Mouse (Mus musculus) ES-E14 (cell line): Measurements from ENCODE around the gene Mitd1. TPM values are rescaled to one million over a fixed set of nuclear protein-coding genes. Genes with fewer than 3 reads are reported as not detected.

Experiments used
- DNase-seq: peaks from one replicate; pipeline ENCODE4 v3.0.0-alpha.2; 2013; ENCODE audit warnings: low read depth, low spot score
- H3K27ac ChIP-seq: 2 replicates; pipeline ENCODE4 v1.5.1; 2012; ENCODE audit warnings: low read depth, mild to moderate bottlenecking, low read length, moderate library complexity, mixed read lengths; ENCODE audit not compliant: poor library complexity, insufficient read depth, severe bottlenecking
- H3K36me3 ChIP-seq: 2 replicates; pipeline ENCODE4 v1.6.1; 2012; ENCODE audit warnings: mild to moderate bottlenecking, low read length, moderate library complexity, mixed read lengths; ENCODE audit not compliant: control insufficient read depth, poor library complexity, insufficient read depth, severe bottlenecking
- H3K4me1 ChIP-seq, 2 experiments: fragments of 150-350 bp in 1 of 2; sonication (generic) in 1 of 2; 2 replicates each; pipeline ENCODE4 v1.6.1; 2012; ENCODE audit warnings: low read length in 2 of 2, mild to moderate bottlenecking in 1 of 2, mixed read lengths in 1 of 2; ENCODE audit not compliant: control insufficient read depth in 2 of 2, insufficient read depth in 2 of 2, poor library complexity in 1 of 2
- H3K4me3 ChIP-seq, 2 experiments: fragments of 150-350 bp in 1 of 2; sonication (generic) in 1 of 2; 2 replicates each; pipeline ENCODE4 v1.5.1; 2012; ENCODE audit warnings: low read length in 2 of 2, low read depth in 1 of 2, mild to moderate bottlenecking in 1 of 2, mixed read lengths in 1 of 2; ENCODE audit not compliant: insufficient read depth in 1 of 2, poor library complexity in 1 of 2, severe bottlenecking in 1 of 2
- H3K9ac ChIP-seq: 2 replicates; pipeline ENCODE4 v1.6.1; 2012; ENCODE audit warnings: low read depth, mild to moderate bottlenecking, low read length, mixed read lengths; ENCODE audit not compliant: poor library complexity, insufficient read depth, severe bottlenecking
- H3K9me3 ChIP-seq: fragments of 150-350 bp; sonication (generic); 2 replicates; pipeline ENCODE4 v1.6.1; 2012; ENCODE audit warnings: low read depth, mild to moderate bottlenecking, low read length; ENCODE audit not compliant: control insufficient read depth, insufficient read depth
- CHD2 ChIP-seq: IDR thresholded peaks from 2 replicates; pipeline ENCODE4 v1.6.1; 2014; ENCODE audit warnings: mild to moderate bottlenecking, low read depth, low read length, inconsistent platforms
- HCFC1 ChIP-seq: IDR thresholded peaks from 2 replicates; pipeline ENCODE4 v1.6.1; 2012; ENCODE audit warnings: low read length, inconsistent platforms, borderline replicate concordance; ENCODE audit not compliant: insufficient read depth
- MAFK ChIP-seq: IDR thresholded peaks from 2 replicates; pipeline ENCODE4 v1.6.1; 2014; ENCODE audit warnings: mild to moderate bottlenecking, low read depth, low read length, inconsistent platforms; ENCODE audit not compliant: insufficient read depth
- ZC3H11A ChIP-seq: IDR thresholded peaks from 2 replicates; pipeline ENCODE4 v1.6.1; 2012; ENCODE audit warnings: low read depth, mild to moderate bottlenecking, inconsistent platforms, low read length, borderline replicate concordance
- ZNF384 ChIP-seq: IDR thresholded peaks from 2 replicates; pipeline ENCODE4 v1.6.1; 2012; ENCODE audit warnings: low read depth, low read length, inconsistent platforms
- in situ Hi-C, 2 experiments: fragments of 600-800 bp; cut with MboI; formaldehyde crosslinking; loops; one replicate each; pipeline ENCODE4 v1.15.1; 2025; ENCODE audit warnings: low sequenced_read_pairs in 2 of 2, inconsistent platforms in 1 of 2; ENCODE audit not compliant: unreplicated experiment in 2 of 2
- total RNA-seq: library from RNA; depleted of rRNA; stranded (reverse); fragments of 300-350 nt; gene quantifications from 2 replicates; pipeline ENCODE4 v1.2.3, GENCODE M21; 2012

Gene Mitd1
- total RNA-seq, 1 experiment = 21.0 TPM

GRCm38 (mm10) chr1:37872131-37873067, 17.8 kb downstream of the Mitd1 start:
- H3K9me3 ChIP-seq = no peaks in the 10 kb centered on the region
- peaks cover 0 to 3% of the 10 kb centered on the region in 2 experiments; a peak in 1 of 4 replicates for H3K4me1 ChIP-seq
- H3K9ac ChIP-seq = peak overlapping the region; percentile 60
- DNase-seq = peak; percentile 77
- in situ Hi-C loops = loop anchor here in 1 of 2 experiments (25.0 kb wide), 1 partner anchor 185 kb away; no protein-coding TSS in a partner anchor
- peak overlapping the region; percentile 68 to 76 for H3K4me3 ChIP-seq
- TF ChIP-seq ZNF384 = no peak
- no peak for TF ChIP-seq HCFC1
- TF ChIP-seq ZC3H11A = no peak
- no peak for TF ChIP-seq MAFK
- TF ChIP-seq CHD2 = no peak
- peaks cover 10% of the 10 kb centered on the region for H3K36me3 ChIP-seq
- no peak overlapping the region for H3K27ac ChIP-seq

- peak within 1 kb of the TSS; percentile 68 to 76 for H3K4me3 ChIP-seq
- H3K36me3 ChIP-seq = peaks cover 10% of the 10 kb centered on the region
- peaks cover 0 to 3% of the 10 kb centered on the region in 2 experiments; a peak in 1 of 4 replicates for H3K4me1 ChIP-seq
- DNase-seq = no peak
- no peaks in the 10 kb centered on the region for H3K9me3 ChIP-seq
- in situ Hi-C loops = loop anchor here in 1 of 2 experiments (25.0 kb wide), 1 partner anchor 184 kb away; no protein-coding TSS in a partner anchor
- TF ChIP-seq CHD2 (no peak), ZC3H11A (no peak), HCFC1 (no peak), ZNF384 (no peak), MAFK (no peak)
- peak within 1 kb of the TSS; percentile 60 for H3K9ac ChIP-seq
- H3K27ac ChIP-seq = no peak within 1 kb of the TSS
Observed at GRCm38 (mm10) chr1:37871704-37872103, 18.5 kb downstream of the Mitd1 start, which contains the start of gene Lipt1. TSS of gene Lipt1 (plus strand) at chr1:37871738.

- in situ Hi-C loops = loop anchor here in 1 of 2 experiments (25.0 kb wide), 1 partner anchor 182 kb away; no protein-coding TSS in a partner anchor
- no peaks in the 10 kb centered on the region for H3K36me3 ChIP-seq
Observed at GRCm38 (mm10) chr1:37869362-37869761, 20.8 kb downstream of the Mitd1 start.

GRCm38 (mm10) chr1:37868640-37869039, 21.6 kb downstream of the Mitd1 start:
- peaks cover 0 to 6% of the 10 kb centered on the region in 2 experiments; a peak in 2 of 4 replicates for H3K4me1 ChIP-seq
- no peak overlapping the region for H3K27ac ChIP-seq
- no peaks in the 10 kb centered on the region for H3K9me3 ChIP-seq
- in situ Hi-C loops = loop anchor here in 1 of 2 experiments (25.0 kb wide), 1 partner anchor 181 kb away; no protein-coding TSS in a partner anchor
- TF ChIP-seq ZNF384 (no peak), HCFC1 (no peak), CHD2 (no peak), ZC3H11A (no peak), MAFK (no peak)
- no peak overlapping the region for H3K9ac ChIP-seq
- no peaks in the 10 kb centered on the region for H3K36me3 ChIP-seq
- no peak for DNase-seq
- H3K4me3 ChIP-seq = no peak overlapping the region

More at GRCm38 (mm10) chr1:37869362-37869761, 20.8 kb downstream of the Mitd1 start:
- no peak overlapping the region for H3K27ac ChIP-seq
- H3K4me1 ChIP-seq = peaks cover 0 to 3% of the 10 kb centered on the region in 2 experiments; a peak in 1 of 4 replicates
- H3K9me3 ChIP-seq = no peaks in the 10 kb centered on the region
- DNase-seq = no peak
- H3K9ac ChIP-seq = no peak overlapping the region
- no peak overlapping the region for H3K4me3 ChIP-seq
- TF ChIP-seq ZC3H11A = no peak
- no peak for TF ChIP-seq HCFC1
- no peak for TF ChIP-seq CHD2
- no peak for TF ChIP-seq ZNF384
- TF ChIP-seq MAFK = no peak
